Mouse (Mus musculus): ENCODE measurements around the gene Pnmal2. TPM values are rescaled to one million over a fixed set of nuclear protein-coding genes. Genes with fewer than 3 reads are reported as not detected.

Gene Pnmal2
- polyA plus RNA-seq, 1 experiment, result 2.0 TPM

DNA sequence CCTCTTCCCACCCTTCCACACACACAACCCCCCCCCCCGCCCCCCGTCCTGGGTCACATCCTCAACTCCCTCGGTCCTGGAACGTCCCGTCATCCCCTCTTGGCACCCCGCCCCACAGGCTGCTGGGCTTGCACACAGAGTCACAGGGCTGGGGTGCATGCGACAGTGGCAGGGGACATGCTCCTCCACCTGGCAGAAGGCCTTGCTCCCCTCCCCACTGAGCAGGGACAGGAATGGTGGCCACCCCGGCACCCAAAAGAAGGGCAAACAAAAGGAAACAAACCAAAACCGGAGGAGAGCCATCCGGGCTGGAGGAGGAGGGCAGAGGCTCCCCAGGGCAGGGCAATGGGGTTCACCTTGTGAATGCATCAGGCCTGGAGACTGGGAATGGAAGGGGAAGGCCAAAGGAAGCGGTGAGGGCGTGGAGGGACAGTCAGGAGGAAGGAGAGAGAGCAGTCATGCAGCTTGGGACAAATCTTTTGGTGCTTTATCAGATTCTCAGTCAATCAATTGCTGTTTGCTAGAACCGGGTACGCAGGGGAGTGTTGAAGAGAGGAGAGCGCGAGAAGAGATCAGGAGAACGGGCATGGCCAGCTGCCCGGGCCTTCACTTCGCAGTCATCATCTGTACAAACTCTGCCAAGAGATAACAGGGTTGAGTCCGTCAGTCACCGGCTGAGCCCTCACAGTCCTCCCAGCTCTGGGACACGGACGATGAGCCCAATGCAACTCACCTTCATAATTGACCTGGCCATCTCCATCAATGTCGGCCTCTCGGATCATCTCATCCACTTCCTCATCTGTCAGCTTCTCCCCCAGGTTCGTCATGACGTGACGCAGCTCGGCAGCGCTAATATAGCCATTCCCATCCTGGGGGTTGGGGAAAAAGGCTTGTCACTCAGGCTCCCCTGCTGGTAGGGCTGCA is 27.9 kb upstream of the Pnmal2 start:
- Histone ChIP-seq H3K36me3 (ENCODE audit: control insufficient read depth, insufficient read depth, low read length) (peaks cover 36% of the 10 kb centered on the region), H3K27ac (ENCODE audit: insufficient read depth, low read length) (no peak overlapping the region), H3K4me3 (ENCODE audit: extremely low read depth, insufficient read depth, insufficient read length) (no peak overlapping the region), H3K4me1 (ENCODE audit: control insufficient read depth, insufficient read depth, insufficient read length) (no peaks in the 10 kb centered on the region), H3K27me3 (ENCODE audit: control insufficient read depth, insufficient read depth, low read length) (no peaks in the 10 kb centered on the region)
- TF ChIP-seq CTCF (IDR thresholded peaks at IDR 0.05; ENCODE audit: extremely low read depth, insufficient read depth, insufficient read length, insufficient replicate concordance), result no peak
- no peak for TF ChIP-seq POLR2A (IDR thresholded peaks at IDR 0.05; ENCODE audit: low read depth, low read length)
- 86% methylated on average over 30 of the region's 30 CpGs for WGBS
- DNase-seq (ENCODE audit: low read depth in 1 of 2, low spot score in 2 of 2), result no peak

DNA sequence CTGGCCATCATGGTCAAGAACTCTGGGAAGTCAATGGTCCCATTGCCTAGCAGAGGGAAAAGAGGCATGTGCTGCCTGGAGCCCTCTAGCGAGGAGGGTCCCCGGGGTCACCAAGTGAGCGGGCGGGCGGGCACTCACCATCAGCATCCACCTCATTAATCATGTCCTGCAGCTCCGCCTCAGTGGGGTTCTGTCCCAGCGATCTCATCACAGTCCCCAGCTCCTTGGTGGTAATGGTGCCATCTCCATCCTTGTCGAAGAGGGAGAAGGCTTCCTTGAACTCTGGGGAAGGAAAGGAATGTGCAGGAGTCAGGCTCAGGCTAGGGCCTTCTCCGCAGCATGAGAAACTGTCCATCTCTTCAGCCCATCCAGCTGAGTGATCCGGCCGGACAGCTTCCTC is 27.0 kb upstream of the Pnmal2 start:
- H3K4me1 ChIP-seq (ENCODE audit: control insufficient read depth, insufficient read depth, insufficient read length), result peaks cover 2% of the 10 kb centered on the region; the same call in 1 of the 2 replicates
- TF ChIP-seq CTCF (IDR thresholded peaks at IDR 0.05; ENCODE audit: extremely low read depth, insufficient read depth, insufficient read length, insufficient replicate concordance) (no peak), POLR2A (IDR thresholded peaks at IDR 0.05; ENCODE audit: low read depth, low read length) (no peak)
- no peak for DNase-seq (ENCODE audit: low read depth in 1 of 2, low spot score in 2 of 2)
- H3K4me3 ChIP-seq (ENCODE audit: extremely low read depth, insufficient read depth, insufficient read length), result no peak overlapping the region
- peaks cover 36% of the 10 kb centered on the region for H3K36me3 ChIP-seq (ENCODE audit: control insufficient read depth, insufficient read depth, low read length)
- H3K27ac ChIP-seq (ENCODE audit: insufficient read depth, low read length), result no peak overlapping the region
- H3K27me3 ChIP-seq (ENCODE audit: control insufficient read depth, insufficient read depth, low read length), result no peaks in the 10 kb centered on the region
- 92% methylated on average over 11 of the region's 11 CpGs for WGBS

DNA sequence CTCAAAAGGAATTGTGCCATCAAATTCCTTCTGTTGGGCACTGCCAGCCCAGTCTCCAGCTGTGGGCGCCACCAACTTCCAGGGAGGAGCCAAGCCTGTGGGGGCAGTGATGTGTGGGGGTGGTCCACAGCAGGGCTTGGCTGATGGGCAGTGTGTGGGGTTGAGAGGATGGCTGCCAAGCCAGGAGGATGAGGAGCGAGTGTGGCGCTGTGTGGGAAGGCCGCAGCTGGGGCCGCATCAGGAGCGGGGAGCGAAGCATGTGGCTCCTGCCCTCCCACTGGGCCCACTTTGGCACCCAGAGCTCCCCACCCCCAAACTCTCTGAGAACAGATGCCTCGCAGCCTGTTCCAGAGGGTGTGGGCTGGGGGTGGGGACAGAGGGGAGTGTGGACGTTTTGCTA is 26.5 kb upstream of the Pnmal2 start:
- no peak overlapping the region for H3K4me3 ChIP-seq (ENCODE audit: extremely low read depth, insufficient read depth, insufficient read length)
- peaks cover 36% of the 10 kb centered on the region for H3K36me3 ChIP-seq (ENCODE audit: control insufficient read depth, insufficient read depth, low read length)
- no peak overlapping the region for H3K27ac ChIP-seq (ENCODE audit: insufficient read depth, low read length)
- no peaks in the 10 kb centered on the region for H3K27me3 ChIP-seq (ENCODE audit: control insufficient read depth, insufficient read depth, low read length)
- DNase-seq (ENCODE audit: low read depth in 1 of 2, low spot score in 2 of 2), result no peak
- peaks cover 4% of the 10 kb centered on the region; the same call in 1 of the 2 replicates for H3K4me1 ChIP-seq (ENCODE audit: control insufficient read depth, insufficient read depth, insufficient read length)
- no peak for TF ChIP-seq POLR2A (IDR thresholded peaks at IDR 0.05; ENCODE audit: low read depth, low read length)
- no peak for TF ChIP-seq CTCF (IDR thresholded peaks at IDR 0.05; ENCODE audit: extremely low read depth, insufficient read depth, insufficient read length, insufficient replicate concordance)
- WGBS, result 91% methylated on average over 9 of the region's 9 CpGs

DNA sequence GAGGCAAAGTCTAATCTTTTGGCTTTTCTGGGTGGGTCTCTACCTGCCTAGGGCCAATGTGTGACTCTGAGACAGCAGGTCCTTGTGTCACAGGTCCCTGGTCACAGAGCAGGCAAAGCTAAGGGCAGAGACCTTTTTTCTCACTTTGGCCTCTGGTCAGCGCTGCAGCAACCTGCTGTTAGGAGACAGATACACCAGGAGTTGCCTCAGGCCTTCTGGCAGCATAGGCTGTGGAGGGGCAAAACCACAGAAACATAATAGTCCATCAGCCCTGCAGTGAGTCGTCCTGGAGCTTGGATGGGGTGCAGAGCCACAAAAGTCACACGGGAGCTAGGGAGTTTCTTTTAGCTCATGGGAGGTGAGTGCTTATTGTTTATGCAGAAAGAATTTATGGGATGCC is 25.8 kb upstream of the Pnmal2 start:
- Histone ChIP-seq H3K4me1 (ENCODE audit: control insufficient read depth, insufficient read depth, insufficient read length) (peaks cover 4% of the 10 kb centered on the region; the same call in 1 of the 2 replicates), H3K4me3 (ENCODE audit: extremely low read depth, insufficient read depth, insufficient read length) (no peak overlapping the region), H3K27ac (ENCODE audit: insufficient read depth, low read length) (no peak overlapping the region), H3K36me3 (ENCODE audit: control insufficient read depth, insufficient read depth, low read length) (peaks cover 36% of the 10 kb centered on the region), H3K27me3 (ENCODE audit: control insufficient read depth, insufficient read depth, low read length) (no peaks in the 10 kb centered on the region)
- DNase-seq (ENCODE audit: low read depth in 1 of 2, low spot score in 2 of 2), result no peak
- WGBS, result 92% methylated on average over 3 of the region's 3 CpGs
- TF ChIP-seq POLR2A (IDR thresholded peaks at IDR 0.05; ENCODE audit: low read depth, low read length), result no peak
- TF ChIP-seq CTCF (IDR thresholded peaks at IDR 0.05; ENCODE audit: extremely low read depth, insufficient read depth, insufficient read length, insufficient replicate concordance), result no peak

DNA sequence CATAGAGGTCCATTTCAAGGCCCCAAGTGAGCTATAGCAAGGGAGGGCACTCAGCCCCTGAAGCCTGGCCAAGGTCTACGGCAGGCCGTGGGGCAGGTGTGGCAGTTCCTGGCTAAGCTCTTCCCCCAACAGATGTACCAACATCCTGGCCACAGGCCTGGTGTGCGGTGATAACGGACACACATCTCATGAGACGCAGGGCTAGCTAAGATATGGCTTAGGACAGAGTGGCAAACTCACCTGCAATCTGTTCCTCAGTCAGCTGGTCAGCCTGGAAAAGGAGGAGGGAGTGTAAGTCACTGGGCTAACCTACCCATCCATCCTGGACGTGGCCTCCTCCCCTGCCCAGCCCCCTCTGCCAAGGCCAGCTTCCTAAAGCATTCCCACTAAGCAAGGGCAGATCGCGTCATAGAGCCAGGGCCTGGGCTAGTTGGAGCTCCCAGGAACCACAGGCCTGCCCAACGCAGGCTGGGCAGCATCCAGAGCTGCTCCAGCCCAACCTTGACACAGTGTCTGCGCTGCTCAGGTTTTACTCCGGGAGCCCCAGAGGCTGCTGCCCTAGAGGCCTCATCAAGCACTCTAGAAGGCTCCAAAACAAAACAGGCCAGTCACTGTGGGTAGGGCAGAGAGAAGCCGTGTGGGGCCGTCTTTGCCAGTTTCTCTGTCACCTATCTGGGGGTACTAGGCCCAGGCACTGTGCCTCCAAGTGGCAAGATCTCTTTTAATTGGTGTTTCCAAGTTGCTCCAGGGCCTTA is 24.9 kb upstream of the Pnmal2 start:
- no peak for DNase-seq (ENCODE audit: low read depth in 1 of 2, low spot score in 2 of 2)
- TF ChIP-seq CTCF (IDR thresholded peaks at IDR 0.05; ENCODE audit: extremely low read depth, insufficient read depth, insufficient read length, insufficient replicate concordance), result no peak
- TF ChIP-seq POLR2A (IDR thresholded peaks at IDR 0.05; ENCODE audit: low read depth, low read length), result no peak
- Histone ChIP-seq H3K27me3 (ENCODE audit: control insufficient read depth, insufficient read depth, low read length) (no peaks in the 10 kb centered on the region), H3K27ac (ENCODE audit: insufficient read depth, low read length) (no peak overlapping the region), H3K4me1 (ENCODE audit: control insufficient read depth, insufficient read depth, insufficient read length) (peaks cover 4% of the 10 kb centered on the region; the same call in 1 of the 2 replicates), H3K36me3 (ENCODE audit: control insufficient read depth, insufficient read depth, low read length) (peaks cover 36% of the 10 kb centered on the region), H3K4me3 (ENCODE audit: extremely low read depth, insufficient read depth, insufficient read length) (no peak overlapping the region)
- 67% methylated on average over 13 of the region's 13 CpGs for WGBS

DNA sequence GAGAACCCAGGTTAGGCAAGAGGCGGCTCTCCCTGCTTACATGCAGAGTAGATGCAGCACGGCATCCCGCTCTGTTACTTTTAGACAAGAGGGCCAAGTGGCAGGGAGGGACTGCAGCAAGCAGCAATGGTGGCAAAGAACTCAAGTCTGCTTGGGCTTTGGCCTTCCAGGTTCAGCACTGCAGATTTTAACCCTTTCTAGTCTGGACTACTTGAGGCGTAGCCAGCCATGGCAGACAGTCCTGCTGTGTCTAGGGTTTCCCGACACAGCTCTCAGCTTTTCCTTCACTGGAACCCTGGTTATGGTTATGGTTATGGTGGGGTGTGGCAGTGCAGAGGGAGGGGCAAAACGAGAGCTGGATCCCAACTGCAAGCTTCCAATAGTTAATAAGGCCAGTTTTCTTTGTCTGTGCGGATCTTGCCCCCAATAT is 24.3 kb upstream of the Pnmal2 start:
- TF ChIP-seq CTCF (IDR thresholded peaks at IDR 0.05; ENCODE audit: extremely low read depth, insufficient read depth, insufficient read length, insufficient replicate concordance), result no peak
- no peak for TF ChIP-seq POLR2A (IDR thresholded peaks at IDR 0.05; ENCODE audit: low read depth, low read length)
- Histone ChIP-seq H3K4me1 (ENCODE audit: control insufficient read depth, insufficient read depth, insufficient read length) (peaks cover 4% of the 10 kb centered on the region; the same call in 1 of the 2 replicates), H3K36me3 (ENCODE audit: control insufficient read depth, insufficient read depth, low read length) (peaks cover 34% of the 10 kb centered on the region), H3K27ac (ENCODE audit: insufficient read depth, low read length) (no peak overlapping the region), H3K4me3 (ENCODE audit: extremely low read depth, insufficient read depth, insufficient read length) (no peak overlapping the region), H3K27me3 (ENCODE audit: control insufficient read depth, insufficient read depth, low read length) (no peaks in the 10 kb centered on the region)
- WGBS, result 88% methylated on average over 7 of the region's 7 CpGs
- no peak for DNase-seq (ENCODE audit: low read depth in 1 of 2, low spot score in 2 of 2)
